Mouse (Mus musculus): ENCODE results near the gene Tgfbr1. TPM values are rescaled to one million over a fixed set of nuclear protein-coding genes. Genes with fewer than 3 reads are reported as not detected.

Gene Tgfbr1
- 10 to 100 TPM; 22.3 to 24.1 TPM for total RNA-seq (2021)

DNA sequence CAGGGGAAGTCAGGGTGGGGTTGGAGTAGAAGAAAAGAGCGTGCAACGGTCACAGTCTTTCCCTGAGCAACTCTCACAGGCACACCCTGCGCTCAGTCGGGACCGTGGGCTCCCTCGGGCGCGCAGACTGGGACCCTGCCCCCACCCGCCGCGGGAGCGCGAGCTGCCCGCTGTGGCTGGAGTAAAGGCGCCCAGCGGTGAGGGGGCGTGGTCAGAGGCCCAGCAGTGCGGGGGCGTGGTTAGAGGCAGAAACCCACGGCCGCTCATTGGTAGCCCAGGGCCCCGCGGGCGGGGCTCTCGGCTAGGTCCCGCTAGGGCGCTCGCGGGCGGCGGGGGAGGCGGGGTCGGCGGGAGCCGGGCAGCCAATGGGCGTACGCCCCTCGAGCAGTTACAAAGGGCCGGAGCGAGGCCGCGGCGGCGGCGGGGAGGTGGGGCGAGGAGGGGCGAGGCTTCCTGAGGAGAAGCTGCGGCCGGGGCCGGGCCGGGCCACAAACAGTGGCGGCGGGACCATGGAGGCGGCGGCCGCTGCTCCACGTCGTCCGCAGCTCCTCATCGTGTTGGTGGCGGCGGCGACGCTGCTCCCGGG is at the start of gene Tgfbr1:
Gene Tgfbr1 (plus strand): TSS at position 420 of the 586 bp plus-strand sequence.
- intact Hi-C loops (cut with DNase I): loop anchor here (2.0 to 5.0 kb wide), 3 partner anchors 48 to 296 kb away; partner anchors contain the start of gene Anks6
- peak; percentile 99 for DNase-seq

DNA sequence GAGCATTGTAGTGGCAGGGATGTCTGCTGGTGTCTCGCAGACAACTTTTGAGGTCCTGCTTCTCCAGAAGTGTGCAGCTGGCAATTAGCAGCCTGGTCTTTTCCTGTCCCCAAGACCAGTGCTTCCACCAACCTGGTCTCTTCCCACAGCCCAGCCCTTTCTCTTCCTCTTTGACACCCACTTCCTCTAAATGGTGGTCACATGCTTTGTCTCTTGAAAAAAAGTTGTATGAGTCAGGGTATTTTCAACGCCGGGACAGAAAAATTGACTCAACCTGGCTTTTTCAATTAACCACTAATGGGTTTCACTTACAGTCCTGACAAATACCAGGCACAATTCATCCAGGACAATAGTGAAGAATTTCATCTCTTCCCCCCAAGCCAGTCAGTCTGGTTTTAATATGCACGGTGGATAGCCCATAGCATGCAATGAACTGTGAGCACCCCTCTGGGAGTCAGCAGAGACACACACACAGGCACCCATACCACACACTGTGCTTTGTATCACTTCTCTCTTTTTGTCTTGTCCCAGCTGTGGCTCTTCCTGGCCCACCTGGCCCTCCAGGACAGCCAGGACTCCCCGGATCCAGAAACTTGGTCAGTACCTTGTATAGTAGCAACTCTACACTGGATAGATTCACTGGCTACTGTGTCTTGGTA is 49.6 kb upstream of the Tgfbr1 start:
- intact Hi-C loops (cut with DNase I): no loop called here
- no peak for DNase-seq

- DNase-seq: no peak
- intact Hi-C loops (cut with DNase I): no loop called here
Observed at GRCm38 (mm10) chr4:47309886-47310625, 43.0 kb upstream of the Tgfbr1 start.

DNA sequence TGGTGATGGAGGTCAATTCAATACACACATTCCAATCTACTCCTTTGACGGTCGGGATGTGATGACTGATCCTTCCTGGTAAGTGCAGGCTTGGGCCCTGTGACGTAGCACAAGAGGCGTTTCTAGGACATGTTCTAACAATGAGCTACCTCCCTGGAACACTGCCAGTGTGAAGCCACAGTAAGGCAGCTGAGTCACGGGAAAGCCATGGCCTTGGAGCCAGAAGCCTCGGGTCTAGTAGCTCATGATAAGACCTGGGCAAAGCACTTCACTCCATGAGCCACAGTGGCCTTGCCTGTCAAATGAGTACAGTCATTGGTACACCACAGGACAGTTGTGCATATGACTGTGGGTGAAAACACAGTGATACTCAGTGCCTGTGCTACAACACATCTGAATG is 42.2 kb upstream of the Tgfbr1 start:
- intact Hi-C loops (cut with DNase I): no loop called here
- peak; percentile 69 to 73 for DNase-seq

DNA sequence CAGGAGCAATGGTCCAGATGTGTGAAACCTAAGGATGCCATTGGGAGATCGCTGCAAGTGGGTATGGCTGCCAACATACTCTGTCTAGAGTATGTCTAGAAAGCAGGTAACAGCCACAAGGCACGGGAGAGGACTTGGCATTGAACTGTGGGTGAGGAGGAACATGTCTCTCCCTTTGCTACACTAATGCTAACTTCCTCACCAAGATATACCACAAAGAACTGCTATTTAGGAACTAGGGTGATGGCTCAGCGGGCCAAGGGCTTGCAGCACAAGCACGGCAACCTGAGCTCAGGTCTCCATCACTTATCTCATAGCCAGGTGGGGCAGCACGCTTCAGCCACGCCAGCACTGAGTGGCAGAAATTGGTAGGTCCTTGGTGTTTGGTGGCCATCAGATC is 41.6 kb upstream of the Tgfbr1 start:
- intact Hi-C loops (cut with DNase I): no loop called here

DNA sequence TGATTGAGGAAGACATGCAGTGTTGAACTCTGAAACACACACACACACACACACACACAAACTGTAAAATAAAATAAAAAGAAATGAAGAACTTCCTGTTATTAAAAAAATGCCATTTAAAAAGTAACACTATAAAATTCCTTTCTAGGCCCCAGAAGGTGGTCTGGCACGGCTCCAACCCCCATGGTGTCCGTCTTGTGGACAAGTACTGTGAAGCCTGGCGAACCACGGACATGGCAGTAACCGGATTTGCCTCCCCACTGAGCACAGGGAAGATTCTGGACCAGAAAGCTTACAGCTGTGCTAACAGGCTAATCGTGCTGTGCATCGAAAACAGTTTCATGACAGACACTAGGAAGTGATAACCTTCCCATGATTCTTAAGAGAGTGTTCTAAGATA is 41.1 kb upstream of the Tgfbr1 start:
- DNase-seq: no peak
- intact Hi-C loops (cut with DNase I): no loop called here

More for the DNA sequence above, 41.6 kb upstream of the Tgfbr1 start:
- no peak for DNase-seq

DNA sequence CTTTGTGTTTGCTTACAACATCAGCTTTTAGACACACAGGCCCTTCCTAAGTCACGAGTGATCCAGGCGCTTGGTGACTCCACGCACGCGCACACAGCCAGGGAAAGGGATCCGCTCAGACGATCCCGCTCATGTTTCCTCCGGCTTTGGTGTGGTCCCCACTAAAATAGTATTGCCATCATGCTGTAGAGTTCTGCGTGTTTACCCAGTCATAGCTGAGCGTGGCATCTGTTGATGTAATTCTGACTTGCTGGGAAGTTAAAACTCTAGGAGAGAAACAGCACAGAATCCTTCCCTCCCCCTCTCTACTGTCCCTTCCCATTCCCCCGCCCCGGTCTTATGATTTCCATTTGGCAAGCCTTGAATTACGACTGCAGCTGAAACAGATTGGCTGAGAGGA is 40.3 kb upstream of the Tgfbr1 start:
- intact Hi-C loops (cut with DNase I): no loop called here
- no peak for DNase-seq

GRCm38 (mm10) chr4:47313710-47314410 is 39.2 kb upstream of the Tgfbr1 start:
- intact Hi-C loops (cut with DNase I): no loop called here
- DNase-seq: no peak

- intact Hi-C loops (cut with DNase I): no loop called here
- peak in 1 of 2 experiments; percentile 38 for DNase-seq
Observed at GRCm38 (mm10) chr4:47315458-47315857, 37.6 kb upstream of the Tgfbr1 start.

DNA sequence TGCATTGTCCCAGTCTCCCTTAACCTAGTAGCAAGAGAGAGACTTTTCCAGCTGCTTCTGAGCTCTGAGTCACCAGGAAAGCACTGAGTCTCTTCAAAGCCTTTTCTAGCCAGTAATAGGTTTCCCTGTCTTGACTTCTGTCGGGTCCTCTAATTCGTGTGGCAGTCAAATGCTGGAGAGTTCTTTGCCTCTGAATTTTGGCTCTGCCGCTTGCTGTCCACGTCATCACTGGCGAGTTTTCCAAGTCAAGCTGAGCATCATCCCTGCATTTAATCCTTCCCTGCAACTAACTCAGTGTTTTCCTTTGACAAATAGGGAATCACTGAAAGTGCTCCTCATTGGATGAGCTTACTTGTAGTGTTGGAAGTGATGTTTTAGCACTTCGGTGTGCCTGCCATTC is 36.6 kb upstream of the Tgfbr1 start:
- peak; percentile 65 to 68 for DNase-seq
- intact Hi-C loops (cut with DNase I): no loop called here

DNA sequence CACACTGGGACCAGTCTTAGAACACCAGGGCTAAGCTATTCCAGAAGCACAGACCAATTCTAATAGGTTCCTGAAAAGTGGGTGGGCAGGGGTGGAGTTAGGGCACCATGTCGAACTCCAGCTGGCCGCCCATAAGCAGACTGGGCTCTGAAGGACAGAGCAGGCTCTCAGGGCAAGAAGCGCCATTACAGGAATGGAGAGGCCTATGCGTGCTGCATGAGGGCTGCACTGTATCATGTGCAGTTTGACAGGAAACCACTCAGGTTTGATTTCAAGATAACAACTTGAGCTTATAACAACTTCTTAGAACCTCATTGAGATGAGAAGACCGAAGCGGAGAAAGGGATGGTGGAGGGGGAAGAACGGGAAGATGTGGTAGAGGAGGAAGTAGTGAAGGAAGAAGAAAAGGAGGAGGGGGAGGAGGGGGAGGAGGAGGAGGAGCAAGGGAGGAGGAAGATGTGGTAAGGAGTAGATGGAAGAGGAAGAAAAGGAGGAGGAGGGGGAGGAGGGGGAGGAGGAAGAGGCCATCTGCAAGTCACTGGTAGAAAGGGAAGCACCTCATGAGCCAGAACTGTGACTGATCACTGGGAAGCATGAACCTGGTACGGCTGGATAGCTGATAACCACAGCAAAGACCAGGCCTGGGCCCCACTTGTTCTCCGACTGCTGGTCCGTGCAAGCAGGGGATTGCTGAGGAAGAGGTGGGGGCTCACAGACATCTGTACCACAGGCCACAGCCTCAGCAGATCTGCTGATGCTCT is 33.3 kb upstream of the Tgfbr1 start:
- intact Hi-C loops (cut with DNase I): no loop called here
- DNase-seq: no peak

DNA sequence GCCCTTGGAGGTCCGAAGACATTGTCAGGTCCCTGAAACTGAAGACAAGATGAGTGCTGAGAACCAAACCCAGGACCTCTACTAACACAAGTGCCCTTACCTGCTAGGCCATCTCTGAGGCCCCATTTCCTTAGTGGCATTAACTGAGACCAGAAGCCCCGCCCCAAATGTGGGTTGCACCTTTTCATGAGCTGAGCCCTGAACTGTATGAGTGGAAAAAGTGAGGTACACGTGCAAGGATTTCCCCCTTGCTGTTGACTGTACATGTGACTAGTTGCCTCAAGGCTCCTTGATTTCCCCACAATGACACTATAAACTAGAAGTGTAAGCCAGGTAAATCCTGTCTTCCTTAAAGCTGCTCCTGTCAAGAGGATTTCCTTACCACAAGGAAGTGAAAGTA is 30.7 kb upstream of the Tgfbr1 start:
- intact Hi-C loops (cut with DNase I): no loop called here
- no peak for DNase-seq

- intact Hi-C loops (cut with DNase I): no loop called here
- no peak for DNase-seq
Observed at GRCm38 (mm10) chr4:47324206-47324605, 28.8 kb upstream of the Tgfbr1 start.

DNA sequence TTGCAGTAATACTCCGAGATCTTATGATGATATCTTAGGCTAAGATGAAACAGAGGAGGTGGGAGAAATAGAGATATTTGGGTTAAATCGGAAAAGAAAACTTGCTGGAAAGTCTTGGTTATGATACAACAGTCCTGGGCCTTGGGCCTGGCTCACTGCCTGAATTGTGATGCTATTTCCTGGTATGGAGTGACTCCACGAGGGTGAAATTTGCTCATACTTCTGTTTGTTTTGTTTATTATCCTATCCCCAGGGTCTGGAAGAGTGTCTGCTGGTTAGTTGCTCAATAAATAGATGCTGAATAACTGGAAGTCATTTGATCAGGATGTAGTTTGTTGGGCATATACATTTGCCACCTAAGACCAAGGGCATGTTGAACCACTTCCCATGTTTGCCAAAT is 25.2 kb upstream of the Tgfbr1 start:
- peak in 1 of 2 experiments; percentile 27 for DNase-seq
- intact Hi-C loops (cut with DNase I): no loop called here

GRCm38 (mm10) chr4:47329285-47329684 is 23.7 kb upstream of the Tgfbr1 start:
- intact Hi-C loops (cut with DNase I): no loop called here
- no peak for DNase-seq

DNA sequence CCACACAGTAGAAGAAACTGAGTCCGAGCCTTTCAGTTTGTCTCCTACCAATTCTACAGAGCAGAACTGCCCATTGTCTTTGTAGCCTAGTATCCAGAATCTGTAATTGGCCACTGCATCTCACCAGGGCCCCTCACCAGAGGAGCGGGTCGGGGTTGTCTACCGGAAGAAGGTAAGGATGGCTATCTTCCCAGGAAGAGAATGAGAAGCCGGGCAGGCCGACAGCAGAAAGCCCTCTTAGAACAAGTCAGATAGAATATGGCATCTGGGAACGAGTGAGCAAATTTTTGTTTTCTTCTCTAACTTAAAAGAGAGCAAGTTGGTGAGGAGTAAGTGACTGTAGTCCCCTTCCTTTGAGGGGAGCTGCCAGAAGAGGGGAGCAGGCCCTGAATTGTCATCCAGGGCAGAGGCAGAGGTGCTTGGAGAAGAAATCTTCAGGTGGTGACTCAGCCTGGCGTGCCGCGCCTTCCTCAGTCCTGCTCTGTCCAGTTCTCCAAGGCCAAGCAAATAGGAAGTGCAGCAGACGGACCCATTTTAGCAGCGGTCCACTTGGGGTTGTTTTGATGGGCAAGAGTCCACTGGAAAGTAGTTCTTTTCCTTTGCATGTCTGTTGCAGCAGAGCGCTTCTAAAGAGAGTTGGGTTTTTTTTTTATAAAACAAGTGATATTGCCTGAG is 22.5 kb upstream of the Tgfbr1 start:
- intact Hi-C loops (cut with DNase I): no loop called here
- DNase-seq: no peak

DNA sequence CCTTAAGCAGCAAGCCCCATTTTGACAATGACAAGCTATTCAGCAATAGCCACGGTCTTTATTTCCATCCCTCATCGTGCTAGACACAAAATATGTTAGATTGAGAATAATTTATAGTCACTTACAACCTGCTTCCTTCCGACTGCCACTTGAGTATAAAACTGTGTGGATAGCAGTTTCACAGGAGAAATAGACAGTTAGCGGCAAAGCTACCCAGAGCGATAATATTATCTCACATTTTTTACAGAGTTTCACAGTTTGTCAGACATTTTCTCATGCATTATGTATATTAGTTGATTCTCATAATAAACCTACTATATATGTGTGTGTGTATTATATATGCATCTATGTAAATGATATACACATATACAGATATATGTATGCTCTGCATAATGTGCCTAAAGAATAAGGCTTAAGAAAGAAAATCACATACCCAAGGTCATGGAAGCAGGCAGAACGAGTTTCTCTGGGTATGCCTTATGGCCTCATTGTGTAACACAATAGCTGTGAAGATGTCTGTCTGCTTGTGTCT is 20.1 kb upstream of the Tgfbr1 start:
- intact Hi-C loops (cut with DNase I): no loop called here
- DNase-seq: no peak

DNA sequence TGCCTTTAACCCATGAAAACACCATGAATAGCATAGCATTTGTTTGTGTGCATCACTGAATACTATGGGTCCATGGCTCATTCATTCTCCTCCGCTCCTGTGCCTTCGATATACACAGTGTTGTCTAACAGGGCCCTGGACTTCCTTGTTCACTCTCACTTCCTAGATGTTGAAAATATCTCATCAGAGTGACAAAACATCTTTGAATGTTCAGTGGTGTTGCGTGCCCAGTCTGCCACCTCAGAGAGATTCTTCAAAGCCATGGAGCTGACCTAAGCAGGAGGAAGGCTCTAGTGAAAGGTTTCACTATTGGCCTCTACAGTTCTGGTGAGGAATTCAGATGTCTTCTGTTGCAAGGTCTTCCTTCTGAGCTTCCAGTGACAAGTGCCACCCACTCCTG is 19.5 kb upstream of the Tgfbr1 start:
- intact Hi-C loops (cut with DNase I): no loop called here
- DNase-seq: no peak

DNA sequence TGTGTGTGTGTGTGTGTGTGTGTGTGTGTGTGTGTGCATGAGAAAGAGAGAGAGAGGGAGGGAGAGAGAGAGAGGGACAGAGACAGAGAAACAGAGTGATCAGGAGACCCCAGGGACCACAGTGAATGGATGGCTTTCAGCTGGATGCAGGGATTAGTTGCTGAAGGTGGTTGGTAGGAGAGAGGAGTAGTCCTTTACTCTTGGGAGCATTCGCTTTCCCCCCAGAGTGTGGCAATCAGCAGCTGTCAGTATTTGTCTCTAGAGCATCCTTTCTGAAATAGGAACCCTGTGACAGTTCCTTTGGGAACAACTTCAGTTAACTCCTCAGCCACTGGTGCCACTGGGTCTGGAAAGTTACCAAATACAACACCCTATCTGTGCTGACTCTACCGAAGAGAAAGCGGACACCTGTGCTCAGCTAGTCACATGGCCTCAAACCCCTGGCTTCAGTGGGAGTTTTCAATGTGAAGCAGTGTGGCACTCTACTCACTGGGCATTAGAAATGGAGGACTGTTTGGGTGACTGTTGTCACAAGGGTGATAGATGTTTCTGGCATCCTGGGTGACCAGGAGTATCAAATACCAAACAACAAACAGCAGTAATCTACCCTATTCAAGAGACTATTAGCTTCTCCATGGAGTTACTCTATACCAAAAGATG is 16.0 kb upstream of the Tgfbr1 start:
- intact Hi-C loops (cut with DNase I): no loop called here
- no peak for DNase-seq
